Mouse (Mus musculus): Measurements from ENCODE around the gene Hps5.
"Not testable (repeated sequence)": the region's sequence is repeated elsewhere in the genome, so short reads cannot be mapped to it uniquely, and the experiment has no call there.

Gene Hps5

GRCm38 (mm10) chr7:46827046-46827802, 31.4 kb upstream of the Hps5 start:
- peak; percentile 56 to 76 for DNase-seq

- peak; percentile 63 to 79 for DNase-seq
These were observed 25.2 kb upstream of the Hps5 start for GRCm38 (mm10) chr7:46820876-46821632.

- no peak for DNase-seq
These were observed 18.1 kb upstream of the Hps5 start for GRCm38 (mm10) chr7:46814012-46814411.

- DNase-seq, result no peak
These were observed 14.5 kb upstream of the Hps5 start for GRCm38 (mm10) chr7:46810325-46810724.

GRCm38 (mm10) chr7:46796779-46797178, 915 bp upstream of the Hps5 start:
- DNase-seq, result no peak

GRCm38 (mm10) chr7:46796206-46796679, 379 bp upstream of the Hps5 start:
- DNase-seq, result peak in 1 of 2 experiments; percentile 9

GRCm38 (mm10) chr7:46793871-46794270, 2.0 kb downstream of the Hps5 start:
- DNase-seq, result peak; percentile 13 to 56

GRCm38 (mm10) chr7:46789177-46789849, 6.6 kb downstream of the Hps5 start:
- no peak for DNase-seq

- DNase-seq, result peak; percentile 48 to 69
These were observed 25.2 kb downstream of the Hps5 start for GRCm38 (mm10) chr7:46770706-46771105.

GRCm38 (mm10) chr7:46768451-46768850, 27.4 kb downstream of the Hps5 start:
- DNase-seq, result no peak

GRCm38 (mm10) chr7:46767371-46767770, 28.5 kb downstream of the Hps5 start:
- DNase-seq, result no peak

- no peak for DNase-seq
These were observed 31.2 kb downstream of the Hps5 start for GRCm38 (mm10) chr7:46764672-46765071.

- DNase-seq, result no peak
These were observed 33.3 kb downstream of the Hps5 start for GRCm38 (mm10) chr7:46762601-46763000.

GRCm38 (mm10) chr7:46761049-46761795, 34.6 kb downstream of the Hps5 start:
- no peak for DNase-seq

- no peak for DNase-seq
These were observed 44.4 kb downstream of the Hps5 start, which contains the start of gene Saa2 for GRCm38 (mm10) chr7:46751490-46751889. TSS of gene Saa2 (plus strand) at chr7:46751790.

GRCm38 (mm10) chr7:46748459-46748858, 47.4 kb downstream of the Hps5 start:
- no peak for DNase-seq

GRCm38 (mm10) chr7:46746381-46746780, 49.5 kb downstream of the Hps5 start:
- no peak for DNase-seq

GRCm38 (mm10) chr7:46745816-46746215, 50.0 kb downstream of the Hps5 start:
- DNase-seq, result no peak

GRCm38 (mm10) chr7:46742880-46743279, 53.0 kb downstream of the Hps5 start, which contains the start of gene Saa1:
TSS of gene Saa1 (minus strand) at chr7:46742980.
- not testable (repeated sequence) for DNase-seq

- not testable (repeated sequence) for DNase-seq
These were observed 55.8 kb downstream of the Hps5 start for GRCm38 (mm10) chr7:46740041-46740440.

GRCm38 (mm10) chr7:46738561-46739460, 57.1 kb downstream of the Hps5 start:
- peak; percentile 48 to 49 for DNase-seq
